Mouse (Mus musculus) CH12.LX (cell line): ENCODE data around the gene Sfxn3. TPM values are rescaled to one million over a fixed set of nuclear protein-coding genes. Genes with fewer than 3 reads are reported as not detected.

Experiments
- DNase-seq: peaks from one replicate; pipeline ENCODE4 v3.0.0-alpha.2; 2013; ENCODE audit errors: extremely low read depth
- H3K27ac ChIP-seq: 2 replicates; pipeline ENCODE4 v1.5.1; 2012; ENCODE audit warnings: low read depth, mild to moderate bottlenecking, control low read depth, moderate library complexity; ENCODE audit not compliant: insufficient read depth
- H3K27me3 ChIP-seq: replicated peaks from 2 replicates; pipeline ENCODE3; 2012; ENCODE audit warnings: inconsistent platforms
- H3K36me3 ChIP-seq, 2 experiments: replicated peaks in 1 of 2; 2 replicates each; pipeline versions ENCODE3 to v1.6.1; 2012; ENCODE audit warnings: inconsistent platforms in 1 of 2, low read length in 1 of 2, mild to moderate bottlenecking in 1 of 2, mixed read lengths in 1 of 2, moderate library complexity in 1 of 2; ENCODE audit not compliant: control insufficient read depth in 1 of 2, insufficient read depth in 1 of 2
- H3K4me1 ChIP-seq, 2 experiments: 2 replicates each; pipeline ENCODE4 v1.6.1; 2012; ENCODE audit warnings: inconsistent platforms in 1 of 2, moderate library complexity in 1 of 2; ENCODE audit not compliant: insufficient read depth in 2 of 2, control insufficient read depth in 1 of 2
- H3K4me2 ChIP-seq: 2 replicates; pipeline ENCODE4 v1.6.1; 2012; ENCODE audit warnings: low read depth, mild to moderate bottlenecking, control low read depth; ENCODE audit not compliant: poor library complexity, insufficient read depth, severe bottlenecking
- H3K4me3 ChIP-seq, 3 experiments: fragments of 150-350 bp in 1 of 3; sonication (generic) in 1 of 3; replicated peaks in 1 of 3; 2 replicates each; pipeline versions ENCODE3 to v1.5.1; 2011 to 2012; ENCODE audit warnings: low read depth in 2 of 3, low read length in 2 of 3, mild to moderate bottlenecking in 2 of 3, moderate library complexity in 2 of 3, control low read depth in 1 of 3, improper control_type of control experiment in 1 of 3, inconsistent platforms in 1 of 3, mixed read lengths in 1 of 3; ENCODE audit not compliant: poor library complexity in 1 of 3
- H3K79me2 ChIP-seq: replicated peaks from 2 replicates; pipeline ENCODE4 v1.6.1; 2012; ENCODE audit warnings: mild to moderate bottlenecking, moderate library complexity; ENCODE audit not compliant: control insufficient read depth, poor library complexity, insufficient read depth, severe bottlenecking; ENCODE audit errors: extremely low read depth
- H3K9ac ChIP-seq: 2 replicates; pipeline ENCODE4 v1.6.1; 2012; ENCODE audit warnings: low read depth, mild to moderate bottlenecking, control low read depth, moderate library complexity; ENCODE audit not compliant: insufficient read depth
- H3K9me3 ChIP-seq: replicated peaks from 2 replicates; pipeline ENCODE3; 2012; ENCODE audit warnings: low read length, inconsistent platforms, mixed read lengths
- BHLHE40 ChIP-seq: IDR thresholded peaks from 2 replicates; pipeline ENCODE4 v1.6.1; 2011; ENCODE audit warnings: mild to moderate bottlenecking, low read depth, low read length, improper control_type of control experiment
- CTCF ChIP-seq, 2 experiments: IDR thresholded peaks in 1 of 2; conservative IDR thresholded peaks in 1 of 2; 2 replicates each; pipeline ENCODE4 v1.5.1; 2011 to 2012; ENCODE audit warnings: low read depth in 2 of 2, low read length in 2 of 2, improper control_type of control experiment in 1 of 2, inconsistent platforms in 1 of 2, mild to moderate bottlenecking in 1 of 2, moderate library complexity in 1 of 2
- E2F4 ChIP-seq: IDR thresholded peaks from 2 replicates; pipeline ENCODE4 v1.6.1; 2011; ENCODE audit warnings: low read depth, low read length, improper control_type of control experiment; ENCODE audit not compliant: insufficient replicate concordance
- GABPA ChIP-seq: IDR thresholded peaks from 2 replicates; pipeline ENCODE4 v1.6.1; 2012; ENCODE audit warnings: low read depth, low read length, improper control_type of control experiment, inconsistent platforms; ENCODE audit not compliant: insufficient replicate concordance
- HCFC1 ChIP-seq: IDR thresholded peaks from 2 replicates; pipeline ENCODE4 v1.6.1; 2012; ENCODE audit warnings: low read depth, mild to moderate bottlenecking, inconsistent platforms, low read length, improper control_type of control experiment
- IRF4 ChIP-seq: IDR thresholded peaks from 2 replicates; pipeline ENCODE4 v1.6.1; 2014; ENCODE audit warnings: low read depth, mild to moderate bottlenecking, inconsistent platforms, low read length, improper control_type of control experiment
- MAFK ChIP-seq: IDR thresholded peaks from 2 replicates; pipeline ENCODE4 v1.6.1; 2011; ENCODE audit warnings: low read length, improper control_type of control experiment; ENCODE audit not compliant: insufficient replicate concordance
- MAX ChIP-seq: IDR thresholded peaks from 2 replicates; pipeline ENCODE4 v1.6.1; 2011; ENCODE audit warnings: low read length, improper control_type of control experiment
- MAZ ChIP-seq: IDR thresholded peaks from 2 replicates; pipeline ENCODE4 v1.6.1; 2012; ENCODE audit warnings: low read depth, mild to moderate bottlenecking, inconsistent platforms, low read length, improper control_type of control experiment, moderate library complexity
- MEF2A ChIP-seq: IDR thresholded peaks from 2 replicates; pipeline ENCODE4 v1.6.1; 2014; ENCODE audit warnings: low read depth, mild to moderate bottlenecking, inconsistent platforms, low read length, improper control_type of control experiment, borderline replicate concordance
- MYC ChIP-seq: IDR thresholded peaks from 2 replicates; pipeline ENCODE4 v1.6.1; 2011; ENCODE audit warnings: low read depth, mild to moderate bottlenecking, improper control_type of control experiment, low read length
- NELFE ChIP-seq: IDR thresholded peaks from 2 replicates; pipeline ENCODE4 v1.6.1; 2011; ENCODE audit warnings: low read depth, low read length, improper control_type of control experiment
- POLR2A ChIP-seq: IDR thresholded peaks from 2 replicates; pipeline ENCODE4 v1.6.1; 2011; ENCODE audit warnings: low read depth, mild to moderate bottlenecking, improper control_type of control experiment, low read length
- RCOR1 ChIP-seq: conservative IDR thresholded peaks from 2 replicates; pipeline ENCODE4 v1.6.1; 2012; ENCODE audit warnings: low read depth, mild to moderate bottlenecking, inconsistent platforms, low read length, improper control_type of control experiment
- SIN3A ChIP-seq: IDR thresholded peaks from 2 replicates; pipeline ENCODE4 v1.6.1; 2012; ENCODE audit warnings: low read length, improper control_type of control experiment, inconsistent platforms
- USF1 ChIP-seq: IDR thresholded peaks from 2 replicates; pipeline ENCODE4 v1.6.1; 2014; ENCODE audit warnings: low read depth, mild to moderate bottlenecking, inconsistent platforms, low read length, improper control_type of control experiment
- USF2 ChIP-seq: conservative IDR thresholded peaks from 2 replicates; pipeline ENCODE4 v1.6.1; 2011; ENCODE audit warnings: low read depth, low read length, improper control_type of control experiment
- ZC3H11A ChIP-seq: IDR thresholded peaks from 2 replicates; pipeline ENCODE4 v1.6.1; 2012; ENCODE audit warnings: low read depth, mild to moderate bottlenecking, inconsistent platforms, low read length, improper control_type of control experiment
- ZKSCAN1 ChIP-seq: IDR thresholded peaks from 2 replicates; pipeline ENCODE4 v1.6.1; 2012; ENCODE audit warnings: low read depth, inconsistent platforms, low read length, improper control_type of control experiment, borderline replicate concordance
- dilution Hi-C: fragments of 300-500 bp; cut with MboI; formaldehyde crosslinking; loops from 2 replicates; pipeline ENCODE4 v1.14.3; 2020; ENCODE audit warnings: low sequenced_read_pairs; ENCODE audit not compliant: extremely low pct_unique_long_range_greater_than_20kb, extremely low pct_ligation_motif_present
- in situ Hi-C: fragments of 300-500 bp; cut with MboI; formaldehyde crosslinking; loops from 3 replicates; pipeline ENCODE4 v1.14.3; 2019; ENCODE audit warnings: low sequenced_read_pairs, low pct_ligation_motif_present, low pct_unique_long_range_greater_than_20kb, mixed read lengths
- polyA plus RNA-seq: library from polyadenylated mRNA; unstranded; fragments of >175 nt; gene quantifications from 2 replicates; pipeline ENCODE4 v1.2.1, GENCODE M21; 2012; ENCODE audit warnings: low read depth; ENCODE audit not compliant: insufficient read length
- total RNA-seq, 2 experiments: library from RNA; depleted of rRNA; stranded (reverse); fragments of 300-350 nt in 1 of 2; fragments of >200 nt in 1 of 2; gene quantifications; 2 replicates each; pipeline ENCODE4 v1.2.3; 2012 to 2014

The Sfxn3 gene
- total and polyA plus RNA-seq, 3 experiments = 1.4 to 4.2 (median 3.6) TPM

DNA sequence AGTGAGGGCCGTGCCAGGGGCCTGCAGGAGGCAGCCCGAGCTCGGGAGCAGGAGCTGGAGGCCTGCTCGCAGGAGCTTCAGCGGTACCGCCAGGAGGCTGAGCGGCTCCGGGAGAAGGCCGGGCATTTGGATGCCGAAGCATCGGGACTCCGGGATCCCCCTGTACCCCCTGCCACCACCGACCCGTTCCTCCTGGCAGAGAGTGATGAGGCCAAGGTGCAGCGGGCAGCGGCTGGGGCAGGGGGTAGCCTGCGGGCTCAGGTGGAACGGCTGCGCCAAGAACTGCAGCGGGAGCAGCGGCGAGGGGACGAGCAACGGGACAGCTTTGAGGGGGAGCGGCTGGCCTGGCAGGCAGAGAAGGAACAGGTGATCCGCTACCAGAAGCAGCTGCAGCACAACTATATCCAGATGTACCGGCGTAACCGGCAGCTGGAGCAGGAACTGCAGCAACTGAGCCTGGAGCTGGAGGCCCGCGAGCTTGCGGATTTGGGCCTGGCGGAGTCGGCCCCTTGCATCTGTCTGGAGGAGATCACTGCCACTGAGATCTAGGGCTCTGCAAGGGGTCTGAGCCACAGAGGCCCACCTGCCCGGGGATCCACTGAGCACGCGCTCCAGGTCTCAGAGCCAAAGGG is 21.2 kb upstream of the Sfxn3 start:
- Histone ChIP-seq H3K27ac (no peak overlapping the region), H3K9ac (no peak overlapping the region), H3K4me3 (no peak overlapping the region), H3K4me1 (peaks cover 9 to 10% of the 10 kb centered on the region in 2 experiments)
- in situ Hi-C loops (loop anchor here (25.0 kb wide), 1 partner anchor 439 kb away; no protein-coding TSS in a partner anchor), dilution Hi-C loops (no loop called here)
- DNase-seq = no peak
- no peak for TF ChIP-seq NELFE
- TF ChIP-seq CTCF (conservative IDR thresholded peaks at IDR 0.05 in 1 of 2, IDR thresholded peaks at IDR 0.05 in 1 of 2; ENCODE audit: low read depth in 2 of 2, low read length in 2 of 2) = no peak
- TF ChIP-seq MEF2A = no peak
- no peak for TF ChIP-seq RCOR1
- TF ChIP-seq MAFK = no peak
- no peak for TF ChIP-seq E2F4
- TF ChIP-seq ZC3H11A = no peak
- TF ChIP-seq BHLHE40 = no peak
- TF ChIP-seq POLR2A = no peak
- TF ChIP-seq MAZ = no peak
- TF ChIP-seq IRF4 = no peak
- no peak for TF ChIP-seq HCFC1
- no peak for TF ChIP-seq GABPA
- no peak for TF ChIP-seq USF1
- no peak for TF ChIP-seq SIN3A
- no peak for TF ChIP-seq MAX
- TF ChIP-seq, all 38 proteins: peak for 0
- no peaks in the 10 kb centered on the region for H3K79me2 ChIP-seq
- peaks cover 50% of the 10 kb centered on the region for H3K27me3 ChIP-seq
- H3K36me3 ChIP-seq = peaks cover 0 to 28% of the 10 kb centered on the region in 2 experiments
- no peaks in the 10 kb centered on the region for H3K9me3 ChIP-seq
- no peak overlapping the region for H3K4me2 ChIP-seq

DNA sequence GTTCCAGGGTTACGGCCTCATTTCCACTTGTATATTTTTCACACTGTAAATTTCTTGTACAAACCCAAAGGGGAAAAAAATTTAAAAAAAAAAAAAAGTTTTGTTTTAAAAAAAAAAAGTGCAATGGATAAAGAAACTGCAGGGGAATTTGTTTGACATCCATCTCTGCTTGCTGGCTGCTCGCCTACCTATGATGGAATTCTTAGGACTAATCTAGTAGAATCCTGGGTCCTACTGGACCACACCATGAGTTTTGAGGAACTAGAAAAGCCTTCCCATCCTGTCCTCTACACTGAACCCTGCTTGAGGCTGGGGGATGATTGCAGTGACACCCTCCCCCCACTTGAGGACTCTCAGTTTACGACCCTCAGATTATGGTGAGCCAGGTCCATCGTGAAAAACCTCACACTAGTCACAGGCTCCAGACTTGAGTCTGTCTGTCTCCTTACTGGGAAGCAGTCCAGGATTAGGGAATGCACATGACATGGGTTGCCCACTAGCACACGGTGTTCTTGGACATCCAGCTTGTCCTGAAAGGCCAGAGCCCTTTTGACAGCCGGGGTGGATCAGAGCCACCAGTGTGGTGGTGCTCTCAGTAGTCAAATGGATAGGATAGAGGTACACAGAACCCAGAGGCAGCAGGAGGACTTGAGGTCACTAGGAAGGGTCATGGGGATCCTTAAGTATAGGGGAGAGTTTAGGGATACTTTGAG is 20.2 kb upstream of the Sfxn3 start:
- in situ Hi-C loops = loop anchor here (25.0 kb wide), 1 partner anchor 440 kb away; no protein-coding TSS in a partner anchor

More for the DNA sequence above, 20.2 kb upstream of the Sfxn3 start:
- peaks cover 0 to 28% of the 10 kb centered on the region in 2 experiments for H3K36me3 ChIP-seq
- no peak overlapping the region for H3K9ac ChIP-seq
- TF ChIP-seq GABPA (no peak), USF2 (no peak), ZKSCAN1 (no peak), BHLHE40 (no peak), MYC (no peak)
- no peaks in the 10 kb centered on the region for H3K79me2 ChIP-seq
- no peak overlapping the region for H3K4me2 ChIP-seq
- DNase-seq = no peak
- no peak overlapping the region for H3K4me3 ChIP-seq
- H3K27me3 ChIP-seq = peaks cover 47% of the 10 kb centered on the region
- H3K27ac ChIP-seq = no peak overlapping the region
- no peaks in the 10 kb centered on the region for H3K9me3 ChIP-seq
- H3K4me1 ChIP-seq = peaks cover 8 to 15% of the 10 kb centered on the region in 2 experiments
- dilution Hi-C loops = no loop called here
